Mouse (Mus musculus) spleen, postnatal 4 days (tissue): ENCODE data around the gene Sept8.
A peak's percentile ranks its signal among the peaks of the same experiment; 100 is the strongest.

ENCODE experiments used
- DNase-seq, 2 experiments: peaks; one replicate each; pipeline ENCODE4 v3.0.0; 2022; ENCODE audit warnings: low spot score in 2 of 2

Sept8 gene

DNA sequence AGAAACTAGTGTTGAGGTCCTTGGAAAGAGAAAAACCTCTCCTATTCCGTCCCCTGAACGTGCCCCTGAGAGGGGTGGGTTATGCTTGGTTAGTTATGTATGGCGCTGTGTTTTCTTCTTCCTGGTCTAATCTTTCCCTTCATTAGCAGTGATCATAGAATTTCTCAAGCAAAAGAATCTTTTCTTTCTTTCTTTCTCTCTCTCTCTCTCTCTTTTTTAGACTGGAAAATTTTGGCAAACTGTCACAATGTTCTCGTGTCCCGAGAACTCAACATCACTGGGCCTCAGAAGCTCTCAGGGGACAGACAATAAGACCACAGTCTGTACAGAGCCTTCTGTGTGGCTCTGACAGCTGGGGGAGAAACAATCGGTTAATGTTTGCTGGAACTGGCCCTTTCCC, 23.6 kb upstream of the Sept8 start:
- no peak for DNase-seq

DNA sequence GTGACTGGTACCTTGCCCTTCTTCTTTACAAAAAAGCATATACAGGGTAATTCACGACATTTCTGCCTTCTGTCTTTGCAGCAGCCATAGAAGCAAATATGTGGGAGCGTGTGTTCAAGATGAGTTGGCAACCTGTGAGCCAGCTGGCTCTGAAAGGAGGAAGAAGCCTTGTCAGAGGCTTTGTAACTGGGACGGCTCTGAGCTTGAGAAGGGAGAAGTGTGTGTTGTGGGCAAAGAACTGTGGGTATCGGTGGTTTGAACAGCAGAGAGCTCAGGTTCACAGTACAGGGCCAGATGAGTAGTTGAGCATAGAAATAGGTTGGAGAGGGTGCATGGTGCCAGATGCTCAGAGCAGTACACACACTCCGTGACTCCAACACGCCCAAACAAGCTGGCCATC, 22.1 kb upstream of the Sept8 start:
- DNase-seq: no peak

DNA sequence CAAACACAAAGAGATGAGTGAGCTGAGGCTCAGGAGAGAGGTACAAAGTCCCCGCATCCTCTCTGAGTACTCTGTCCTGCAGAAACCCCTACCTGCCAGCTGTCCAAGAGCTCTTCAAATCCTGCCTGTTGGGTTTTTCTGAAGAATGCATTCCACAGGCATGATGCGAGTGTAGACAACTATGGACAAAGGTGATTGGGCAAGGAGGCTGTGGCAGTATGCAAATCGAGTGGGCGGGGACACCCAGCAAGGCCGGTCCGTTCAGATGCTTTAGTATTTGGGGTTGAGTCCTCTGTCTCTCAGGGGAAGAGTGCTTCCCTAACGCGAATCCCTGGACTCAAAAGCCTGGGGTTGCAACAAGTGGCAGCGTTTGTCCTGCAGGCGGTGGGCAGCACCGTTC, 18.5 kb upstream of the Sept8 start:
- DNase-seq: no peak

DNA sequence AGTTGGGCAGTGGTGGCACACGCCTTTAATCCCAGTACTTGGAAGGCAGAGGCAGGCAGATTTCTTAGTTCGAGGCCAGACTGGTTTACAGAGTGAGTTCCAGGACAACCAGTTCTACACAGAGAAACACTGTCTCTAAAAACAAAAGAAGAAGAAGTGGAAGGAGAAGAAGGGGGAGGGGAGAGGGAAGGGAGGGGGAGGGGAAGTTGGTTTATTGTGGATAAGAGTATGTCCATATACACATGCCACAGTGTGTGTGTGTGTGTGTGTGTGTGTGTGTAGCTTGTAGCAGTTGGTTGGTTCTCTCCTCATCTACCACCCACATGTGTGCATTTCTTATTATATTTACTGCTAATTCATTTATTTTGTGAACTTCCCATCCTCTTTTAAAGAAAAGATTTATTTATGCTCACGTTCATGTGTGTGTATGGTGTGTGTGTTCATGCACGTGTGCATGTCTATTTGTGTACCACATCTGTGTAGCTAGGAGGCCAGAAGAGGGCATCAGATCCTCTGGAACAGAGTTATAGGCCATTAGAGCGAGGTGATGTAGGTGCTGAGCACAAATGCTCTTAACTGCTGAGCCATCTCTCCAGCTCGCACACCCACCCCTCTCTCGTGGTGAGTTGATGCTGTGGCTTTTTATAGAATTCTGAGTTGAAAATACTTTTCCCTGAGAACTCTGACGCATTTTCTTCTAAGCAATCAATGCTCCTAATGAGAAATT, 16.9 kb upstream of the Sept8 start:
- DNase-seq: no peak

DNA sequence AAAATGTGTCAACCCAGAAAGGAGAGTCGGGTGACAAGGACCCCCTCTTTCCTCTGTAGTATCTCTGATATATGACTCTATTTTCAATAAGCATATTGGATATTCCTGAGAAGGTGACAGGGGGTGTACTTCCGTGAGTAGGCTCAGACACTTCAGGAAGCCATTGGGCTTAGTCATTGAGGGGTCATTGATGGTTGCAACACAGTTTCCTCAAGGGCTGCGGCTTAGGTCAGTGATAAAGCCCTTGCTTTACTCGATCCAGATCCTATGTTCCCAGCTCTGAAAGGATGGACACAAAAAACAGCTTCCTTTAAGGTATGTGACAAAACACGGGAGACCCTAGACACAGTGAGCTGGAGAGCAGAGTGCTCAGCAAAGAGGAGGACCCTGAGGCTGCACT, 15.3 kb upstream of the Sept8 start:
- no peak for DNase-seq

DNA sequence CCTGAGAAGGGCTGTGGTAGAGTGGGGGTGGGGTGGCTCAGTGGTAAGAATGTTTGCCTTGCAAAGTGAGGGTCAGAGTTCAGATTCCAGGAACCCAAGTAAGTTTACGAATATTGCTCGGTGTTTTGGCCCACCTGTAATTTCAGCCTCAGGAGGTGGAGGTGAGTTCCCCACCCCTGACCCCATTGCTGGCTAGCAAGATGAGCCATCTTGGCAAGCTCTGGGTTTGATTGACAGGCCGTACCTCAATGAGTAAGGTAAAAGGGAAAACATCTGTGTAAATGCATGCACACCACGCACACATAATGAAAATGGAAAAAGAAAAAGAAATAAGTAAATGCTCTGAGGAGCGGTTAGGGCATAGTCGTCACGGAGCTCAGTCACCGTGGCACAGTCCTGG, 14.7 kb upstream of the Sept8 start:
- DNase-seq: no peak

DNA sequence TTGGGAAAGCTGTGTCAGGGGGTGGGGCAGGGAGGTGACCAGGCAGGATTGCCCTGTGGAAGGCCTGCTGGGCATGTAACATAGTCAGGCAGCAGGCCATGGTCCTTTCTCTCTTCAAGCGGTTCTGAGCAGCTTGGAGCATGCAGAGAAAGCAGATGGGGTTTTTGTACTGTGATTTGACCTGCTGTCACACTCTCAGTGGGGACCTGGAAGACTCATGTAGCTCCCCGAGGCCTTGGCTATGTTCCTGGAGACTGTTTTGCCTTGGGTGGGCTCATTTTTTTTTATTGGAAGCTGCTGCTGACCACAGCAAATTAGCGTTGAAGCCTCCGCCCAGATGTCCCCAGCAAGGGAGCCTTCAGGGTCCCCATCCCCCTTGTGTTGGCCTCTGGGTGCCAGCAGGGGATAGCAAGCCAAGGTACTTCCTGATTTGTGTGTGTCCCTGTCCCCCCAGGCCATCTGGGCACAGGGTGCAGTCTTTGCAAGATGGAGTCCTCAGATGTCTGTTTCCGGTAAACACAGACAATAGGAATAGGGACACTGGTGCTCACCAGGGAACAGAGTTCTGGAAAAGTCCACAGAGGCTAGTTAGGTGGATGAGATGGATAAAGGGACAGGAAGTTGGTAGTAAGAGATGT, 13.9 kb upstream of the Sept8 start:
- DNase-seq: no peak

DNA sequence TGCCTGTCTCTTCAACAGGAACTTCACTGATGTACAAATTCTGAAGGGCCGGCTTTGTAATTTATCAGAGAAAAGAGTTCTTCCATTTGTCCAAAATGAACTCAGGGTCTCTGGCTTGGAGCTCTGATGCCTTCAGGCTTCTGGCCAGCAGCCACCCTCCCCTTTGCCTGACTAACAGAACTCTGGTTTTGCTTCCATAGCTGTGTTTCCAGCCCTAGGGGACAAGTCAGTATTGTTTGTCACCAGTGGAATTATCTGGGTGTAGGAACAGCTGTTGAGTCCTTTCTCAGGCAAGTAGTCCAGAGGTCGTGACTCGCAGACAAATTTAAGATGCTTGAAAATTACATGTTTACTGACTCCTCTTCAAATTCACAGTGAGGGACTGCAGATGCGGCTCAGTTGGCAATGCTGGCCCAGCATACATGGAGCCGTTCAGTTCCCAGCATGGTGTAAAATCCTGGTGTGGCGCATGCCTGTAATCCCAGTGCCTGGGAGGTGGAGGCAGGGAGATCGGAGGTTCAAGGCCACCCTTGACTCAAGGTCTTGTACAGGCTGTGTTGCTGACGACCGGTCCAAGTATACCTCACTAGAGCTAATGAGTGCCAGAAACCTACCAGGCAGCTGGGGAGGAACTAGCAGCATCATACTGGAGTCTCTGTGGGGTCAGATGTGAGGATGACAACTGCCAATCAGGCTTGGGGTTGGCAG, 11.8 kb upstream of the Sept8 start:
- no peak for DNase-seq

DNA sequence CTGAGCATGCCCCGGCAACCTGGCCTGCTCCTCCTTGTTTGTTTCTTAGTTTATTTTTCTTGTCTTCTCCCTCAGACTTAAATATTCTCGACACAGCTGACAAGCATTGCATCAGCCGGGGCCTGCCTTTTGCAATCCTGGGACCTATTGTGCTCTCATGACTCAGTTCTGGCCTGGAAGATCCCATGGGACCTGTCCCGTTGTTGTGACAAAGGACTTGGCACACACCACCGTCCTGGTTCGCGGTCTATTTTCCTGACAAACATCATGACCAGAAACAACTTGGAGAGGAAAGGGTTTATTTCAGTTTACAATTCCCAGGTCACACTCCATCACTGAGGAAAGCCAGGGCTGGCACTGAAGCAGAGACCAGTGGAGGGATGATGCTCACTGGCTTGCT, 10.9 kb upstream of the Sept8 start:
- no peak for DNase-seq

DNA sequence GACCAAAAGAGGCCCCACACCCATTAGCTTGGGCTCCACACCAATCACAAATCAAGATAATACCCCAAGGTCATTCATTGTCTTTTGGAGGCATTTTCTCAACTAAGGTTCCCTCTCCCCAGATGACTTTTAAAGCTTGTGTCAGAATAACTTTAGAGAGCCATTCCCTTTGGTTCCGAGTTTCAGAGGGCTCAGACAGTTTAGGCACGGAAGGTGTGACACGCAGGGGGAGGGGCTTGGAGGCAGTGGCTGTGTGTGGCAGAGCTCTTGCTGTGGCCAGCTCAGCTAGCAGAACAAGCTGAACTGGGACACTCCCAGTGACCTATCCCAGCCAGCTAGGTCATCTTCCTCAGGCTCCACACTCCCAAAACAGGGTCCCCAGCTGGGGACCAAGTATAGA, 10.5 kb upstream of the Sept8 start:
- DNase-seq: no peak

DNA sequence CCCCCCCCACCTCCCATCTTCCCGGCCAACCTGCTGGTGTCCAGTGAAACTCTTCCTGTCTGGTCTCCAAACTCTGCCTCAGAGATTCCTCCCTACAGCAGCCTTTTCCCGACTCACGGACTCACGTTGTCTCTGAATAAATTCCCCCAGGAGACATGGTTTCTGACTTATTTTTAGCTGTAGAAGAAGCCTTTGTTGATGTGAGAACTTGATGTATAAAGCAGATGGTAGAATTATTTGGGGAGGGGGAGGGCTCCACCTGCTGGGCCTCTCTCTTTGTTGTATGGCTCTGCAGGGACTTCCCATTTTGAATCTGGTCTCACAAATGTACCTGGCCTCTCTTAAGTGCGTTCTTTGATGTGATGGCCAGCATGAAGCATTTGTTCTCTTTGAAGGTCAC, 8.7 kb upstream of the Sept8 start:
- no peak for DNase-seq

DNA sequence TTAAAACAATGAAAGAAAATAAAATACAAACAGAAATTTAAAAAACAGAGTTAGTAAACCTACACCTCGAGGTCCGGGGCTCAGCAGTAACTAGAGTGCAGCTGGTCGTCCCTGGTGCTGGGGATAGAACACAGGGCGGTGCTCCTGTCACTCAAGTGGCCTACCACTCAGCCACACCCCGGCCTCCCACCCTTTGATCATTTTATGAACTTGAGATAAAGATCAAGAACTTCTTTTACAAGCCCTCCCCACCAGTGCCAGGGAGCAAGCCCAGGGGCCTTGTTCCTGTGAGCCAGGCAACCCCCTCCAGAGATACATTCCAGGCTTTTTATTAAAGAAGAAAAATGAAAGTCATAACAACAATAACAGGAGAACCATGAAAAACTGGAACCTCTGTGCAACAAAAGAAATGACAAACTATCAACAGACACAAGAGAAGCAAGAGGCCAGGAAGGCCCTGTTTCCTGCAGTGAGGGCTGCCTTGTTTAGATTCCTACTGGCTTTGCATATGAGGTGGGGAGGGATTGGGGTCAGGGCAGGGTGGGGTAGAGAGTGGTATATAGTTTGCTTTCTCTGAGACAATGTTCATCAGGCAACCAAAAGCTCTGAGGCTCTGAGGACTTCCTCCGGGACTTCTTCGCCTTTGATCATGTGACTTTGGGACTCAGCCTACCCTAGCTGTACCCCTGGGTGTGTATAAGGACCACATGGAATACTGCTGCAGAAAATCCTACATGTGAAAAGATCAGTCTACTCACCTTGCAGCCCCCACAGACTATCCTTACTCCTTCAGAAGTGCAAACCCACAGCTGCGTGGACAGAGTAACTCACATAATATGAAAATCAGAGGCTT, 2.1 kb upstream of the Sept8 start:
- peak in 1 of 2 experiments; percentile 28 for DNase-seq

DNA sequence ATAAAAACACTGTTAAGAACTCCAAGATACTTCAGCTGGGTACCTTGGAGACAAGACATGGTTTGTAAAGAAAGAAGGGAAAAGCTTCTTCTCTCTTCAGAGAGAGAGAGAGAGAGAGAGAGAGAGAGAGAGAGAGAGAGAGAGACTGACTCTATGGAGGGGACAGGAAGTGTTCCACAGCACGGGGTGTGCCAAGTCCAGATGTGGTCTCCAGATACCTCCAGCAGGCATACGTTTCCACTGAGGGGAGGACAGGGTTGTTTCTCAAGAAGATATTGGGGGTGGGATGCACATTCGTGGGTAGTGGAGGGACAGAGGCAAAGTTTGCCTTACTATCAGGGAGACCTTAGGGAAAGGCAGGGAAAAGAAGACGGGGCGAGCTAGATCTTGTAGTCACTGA, 298 bp upstream of the Sept8 start:
- peak in 1 of 2 experiments; percentile 52 for DNase-seq

DNA sequence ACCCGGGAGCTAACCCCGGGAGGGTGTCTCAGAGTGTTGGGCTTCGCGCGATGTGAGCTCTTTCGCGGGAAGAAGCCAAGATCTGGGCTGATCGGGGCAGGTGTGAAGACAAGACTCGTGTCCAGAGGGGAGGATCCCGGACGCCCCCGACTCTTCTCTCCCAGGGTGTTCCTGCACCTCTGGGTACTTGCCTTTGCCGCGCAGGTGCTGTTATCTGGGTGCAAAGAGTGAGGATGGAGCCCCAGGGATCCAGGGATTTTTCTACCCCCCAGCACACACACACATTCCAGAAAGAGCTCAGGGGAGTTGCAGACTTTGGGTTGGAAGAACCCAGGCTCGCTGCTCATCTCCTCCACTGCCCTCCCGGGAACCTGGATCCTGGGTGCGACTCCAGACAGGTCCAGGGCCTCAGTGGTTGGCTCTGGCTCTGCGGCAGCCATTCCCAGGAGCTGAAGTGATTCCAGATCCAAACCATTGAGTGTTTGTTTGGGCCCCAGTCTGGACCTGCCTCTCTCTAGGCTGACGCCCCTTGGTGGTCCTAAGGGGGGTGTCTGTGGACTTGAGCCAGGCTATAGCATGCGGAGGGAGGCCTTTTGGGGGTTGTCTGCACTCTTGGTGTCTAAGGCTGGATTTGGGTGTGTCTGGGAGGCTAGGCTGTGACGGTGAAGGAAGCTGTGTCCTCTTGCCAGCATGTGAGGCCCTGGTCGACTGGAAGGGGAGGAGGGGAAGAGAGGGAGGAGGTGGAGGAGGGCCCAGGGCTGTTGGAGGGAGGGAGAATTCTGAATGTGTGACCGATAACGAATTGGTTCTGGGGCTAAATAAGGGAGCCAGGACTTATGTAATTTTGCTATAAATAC, 1.3 kb downstream of the Sept8 start:
- peak; percentile 70 to 75 for DNase-seq

DNA sequence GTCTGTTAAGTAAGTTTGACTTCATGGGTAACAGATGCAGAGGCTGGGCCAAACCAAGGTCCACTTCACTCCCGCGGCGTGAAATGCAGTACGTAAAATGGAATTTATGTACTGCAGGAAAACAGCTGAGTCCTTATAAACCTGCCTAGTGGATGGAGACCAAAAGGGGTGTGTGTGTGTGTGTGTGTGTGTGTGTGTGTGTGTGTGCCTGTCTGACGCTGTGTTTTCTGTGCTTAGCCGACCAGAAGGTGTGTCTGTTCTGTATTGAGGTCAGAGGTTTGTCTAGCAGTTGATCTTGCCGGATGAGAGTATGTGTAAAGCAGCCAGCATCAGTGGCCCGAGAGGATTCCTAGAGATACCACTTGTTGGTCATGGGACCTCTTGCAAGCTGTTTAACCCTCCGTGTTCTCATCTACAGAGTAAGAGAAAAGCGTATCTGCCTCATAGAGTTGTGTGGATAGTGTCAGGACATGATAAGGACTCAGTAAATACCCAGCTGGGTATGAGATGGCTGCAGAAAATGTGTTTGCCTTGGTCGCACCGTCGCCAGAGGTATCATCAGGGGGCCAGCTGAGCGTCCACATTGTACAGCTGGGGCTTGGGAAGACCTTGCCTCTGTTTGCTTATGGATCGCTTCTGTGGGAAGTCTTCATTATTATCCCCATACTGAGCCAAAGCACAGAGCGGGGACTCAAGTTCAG, 2.2 kb downstream of the Sept8 start:
- DNase-seq: no peak

DNA sequence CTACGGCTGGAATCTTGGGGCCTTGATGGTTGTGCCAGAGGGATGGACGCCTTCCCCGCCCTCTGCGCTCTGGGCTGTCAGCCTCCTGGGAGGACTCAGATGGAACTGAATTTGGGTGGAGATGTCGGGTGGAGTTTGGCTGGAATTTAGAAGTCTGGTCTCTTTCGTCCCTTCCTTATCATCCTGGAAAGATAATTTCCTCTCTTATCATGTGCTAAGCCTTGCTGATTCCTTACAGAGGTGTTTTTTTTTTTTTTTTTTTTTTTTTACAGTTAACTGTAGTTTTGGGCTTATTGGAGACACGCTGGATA, 2.7 kb downstream of the Sept8 start:
- peak in 1 of 2 experiments; percentile 31 for DNase-seq

DNA sequence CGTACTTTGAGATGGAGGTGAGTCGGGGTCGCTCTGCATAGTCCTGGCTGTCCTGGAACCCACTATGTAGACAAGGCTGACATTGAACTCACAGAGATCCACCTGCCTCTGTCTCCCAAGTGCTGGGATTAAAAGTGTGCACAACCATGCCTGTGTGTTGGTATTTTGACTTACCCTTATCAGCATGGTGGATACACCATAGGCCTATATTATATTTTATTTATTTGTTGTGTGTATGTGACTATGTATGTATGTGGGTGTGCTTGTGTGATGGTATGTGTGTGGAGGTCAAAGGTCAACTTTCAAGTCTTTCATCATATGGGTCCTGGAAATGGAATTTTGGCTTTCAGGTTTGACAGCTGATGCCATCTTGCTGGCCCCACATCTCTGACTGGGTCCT, 3.3 kb downstream of the Sept8 start:
- DNase-seq: no peak

DNA sequence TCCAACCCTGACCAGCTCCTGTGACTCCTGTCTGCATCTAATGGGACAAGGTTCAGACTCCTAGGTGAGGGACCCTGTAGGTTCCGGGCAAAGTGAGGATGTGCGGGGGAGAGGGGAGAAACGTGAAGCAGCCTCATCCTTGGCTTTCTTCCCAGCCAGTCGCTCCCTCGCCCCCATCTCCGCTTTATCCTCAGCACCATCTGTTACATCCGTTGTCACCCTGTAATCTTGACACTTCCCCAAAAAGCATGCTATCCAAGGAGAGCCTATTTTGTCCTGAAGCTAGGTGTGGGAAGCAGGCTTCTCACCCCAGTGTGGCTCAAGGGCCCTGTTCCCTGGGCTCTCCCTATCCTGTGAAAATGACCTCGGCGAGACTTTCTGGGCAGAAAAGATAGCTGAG, 3.9 kb downstream of the Sept8 start:
- DNase-seq: no peak

DNA sequence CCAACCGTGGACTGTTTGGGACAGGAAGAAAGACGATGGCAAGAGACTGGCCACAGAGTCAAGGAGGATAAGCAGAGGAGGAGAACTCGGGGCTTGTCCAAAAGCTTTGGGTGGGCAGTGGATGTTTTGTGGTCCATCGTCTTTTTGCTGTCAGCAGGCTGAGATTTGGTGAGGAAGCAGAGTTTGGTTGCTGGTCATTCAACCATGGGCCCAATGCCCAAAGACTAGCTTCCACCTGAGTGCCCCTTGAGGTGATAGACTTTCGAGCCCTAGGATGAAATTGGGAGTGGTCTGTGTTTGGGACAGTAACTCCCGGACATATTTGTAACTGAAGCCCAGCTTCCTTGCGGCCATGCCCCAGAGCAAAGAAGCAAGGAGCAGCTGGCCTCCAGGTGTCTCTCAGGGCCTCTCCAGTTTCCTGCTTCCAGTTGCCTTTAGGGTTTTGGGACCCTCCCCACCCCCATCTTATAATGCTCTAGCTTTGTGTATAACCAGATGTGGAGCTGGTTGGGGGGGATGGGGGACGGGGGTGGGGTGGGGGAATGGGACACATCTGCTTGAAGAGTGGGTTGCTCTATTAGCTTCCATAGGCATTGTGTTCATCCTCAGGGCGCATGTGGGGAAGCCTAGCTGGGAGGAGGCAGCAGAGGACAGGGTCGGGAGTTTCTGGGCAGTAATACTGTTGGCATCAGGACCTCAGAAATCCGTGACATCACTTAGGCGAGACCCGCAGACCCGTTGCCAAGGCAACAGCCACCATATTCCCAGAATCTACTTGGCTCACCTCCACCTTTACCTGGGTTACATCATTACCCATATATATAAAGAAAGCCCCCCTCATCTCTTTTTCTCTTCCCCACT, 4.7 kb downstream of the Sept8 start:
- DNase-seq: no peak

DNA sequence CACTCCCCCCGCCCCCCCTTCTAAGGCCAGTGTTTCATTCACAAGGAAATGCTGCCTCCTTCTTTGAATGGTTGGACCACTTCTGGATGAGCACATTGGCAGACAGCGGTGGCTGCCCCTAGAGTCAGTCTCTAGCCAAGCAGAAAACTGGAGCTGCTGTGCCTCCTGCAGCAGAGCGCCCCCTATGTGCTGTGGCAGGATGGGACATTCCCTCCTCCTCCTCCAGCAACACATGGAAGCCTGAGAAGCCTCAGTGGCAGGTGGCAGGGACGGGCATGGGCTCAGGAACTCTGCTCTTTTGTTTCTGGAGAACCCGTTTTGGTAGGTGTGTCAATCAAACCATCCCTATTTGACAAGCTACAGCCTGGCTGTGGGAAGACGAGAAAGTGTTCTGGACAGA, 5.8 kb downstream of the Sept8 start:
- peak; percentile 40 to 76 for DNase-seq
